In genomic region chr4:109439825-109440248, GRCm38 (mm10) we compare ENCODE assay signal across 10 mouse cellular contexts. TPM values are rescaled to one million over a fixed set of nuclear protein-coding genes. Genes with fewer than 3 reads are reported as not detected.
A peak's percentile ranks its signal among the peaks of the same experiment; 100 is the strongest.
DNase-seq lines count a peak whose midpoint lies in the region; ATAC-seq and TF ChIP-seq lines count a peak whose summit lies in the region.
"Had no signal": no experiment of that assay in that cellular context is flagged by ENCODE, and none has a peak within 500 bp of the region (broad histone marks: within the 10 kb centered on the region; RNA-seq: fewer than 3 reads in every experiment).

No protein-coding gene starts in this region.

- no peak for TF ChIP-seq CTCF in lung, embryonic 14.5 days (IDR thresholded peaks at IDR 0.05; ENCODE audit: low read depth)

- no peak overlapping the region for H3K4me3 ChIP-seq in lung, embryonic 14.5 days (ENCODE audit: low read depth, low read length)
- no peak overlapping the region for H3K4me3 ChIP-seq in embryonic facial prominence, embryonic 14.5 days (ENCODE audit: low read depth, low read length)
- H3K4me3 ChIP-seq in liver, embryonic 13.5 days (replicated peaks), result peak overlapping the region; percentile 29
- H3K4me3 ChIP-seq in stomach, embryonic 16.5 days (replicated peaks; ENCODE audit: low read length), result no peak overlapping the region
- H3K4me3 ChIP-seq: hindbrain, embryonic 15.5 days had no signal

- H3K36me3 ChIP-seq in lung, embryonic 14.5 days (ENCODE audit: insufficient read depth), result 0 out of 2 replicates have a peak, but pooled peaks cover 4% of the 10 kb centered on the region
- 0 out of 2 replicates have a peak, but pooled peaks cover 12% of the 10 kb centered on the region for H3K36me3 ChIP-seq in embryonic facial prominence, embryonic 14.5 days (ENCODE audit: control insufficient read depth, insufficient read depth, low read length)
- H3K36me3 ChIP-seq in liver, embryonic 13.5 days, result peaks cover 39% of the 10 kb centered on the region
- H3K36me3 ChIP-seq in stomach, embryonic 16.5 days (ENCODE audit: control insufficient read depth, insufficient read depth, low read length), result no peaks in the 10 kb centered on the region
- H3K36me3 ChIP-seq: hindbrain, embryonic 15.5 days had no signal

- peak overlapping the region; percentile 40; the same call in 1 of the 2 replicates for H3K27ac ChIP-seq in lung, embryonic 14.5 days (ENCODE audit: low read depth)
- H3K27ac ChIP-seq in embryonic facial prominence, embryonic 14.5 days (replicated peaks; ENCODE audit: low read depth, low read length), result no peak overlapping the region
- H3K27ac ChIP-seq in liver, embryonic 13.5 days, result peak overlapping the region; percentile 98
- H3K27ac ChIP-seq in stomach, embryonic 16.5 days (ENCODE audit: low read length), result peak overlapping the region; percentile 20; the same call in 1 of the 2 replicates
- H3K27ac ChIP-seq: hindbrain, embryonic 15.5 days had no signal

- H3K9ac ChIP-seq in lung, embryonic 14.5 days, result no peak overlapping the region
- H3K9ac ChIP-seq in embryonic facial prominence, embryonic 14.5 days (ENCODE audit: low read depth, low read length), result no peak overlapping the region
- H3K9ac ChIP-seq in liver, embryonic 13.5 days, result peak overlapping the region; percentile 68
- no peak overlapping the region for H3K9ac ChIP-seq in stomach, embryonic 16.5 days (ENCODE audit: low read length)
- H3K9ac ChIP-seq: hindbrain, embryonic 15.5 days had no signal

- no peaks in the 10 kb centered on the region for H3K4me1 ChIP-seq in lung, embryonic 14.5 days (ENCODE audit: insufficient read depth)
- no peaks in the 10 kb centered on the region for H3K4me1 ChIP-seq in embryonic facial prominence, embryonic 14.5 days (ENCODE audit: control insufficient read depth, insufficient read depth, low read length)
- H3K4me1 ChIP-seq in liver, embryonic 13.5 days (replicated peaks), result peaks cover 73% of the 10 kb centered on the region
- H3K4me1 ChIP-seq in stomach, embryonic 16.5 days (ENCODE audit: control insufficient read depth, insufficient read depth, low read length), result 0 out of 2 replicates have a peak, but pooled peaks cover 8% of the 10 kb centered on the region
- H3K4me1 ChIP-seq: hindbrain, embryonic 15.5 days had no signal

- H3K27me3 ChIP-seq in lung, embryonic 14.5 days (ENCODE audit: insufficient read depth, low read length), result no peaks in the 10 kb centered on the region
- no peaks in the 10 kb centered on the region for H3K27me3 ChIP-seq in embryonic facial prominence, embryonic 14.5 days (replicated peaks; ENCODE audit: control insufficient read depth, insufficient read depth, low read length)
- H3K27me3 ChIP-seq in liver, embryonic 13.5 days, result no peaks in the 10 kb centered on the region
- H3K27me3 ChIP-seq in stomach, embryonic 16.5 days (ENCODE audit: control insufficient read depth, insufficient read depth, low read length), result no peaks in the 10 kb centered on the region
- H3K27me3 ChIP-seq: hindbrain, embryonic 15.5 days had no signal

- WGBS in lung, embryonic 14.5 days, result 76% methylated on average over 3 of the region's 3 CpGs
- 64% methylated on average over 3 of the region's 3 CpGs for WGBS in embryonic facial prominence, embryonic 14.5 days
- 12% methylated on average over 3 of the region's 3 CpGs for WGBS in liver, embryonic 13.5 days (ENCODE audit: insufficient replicate concordance)
- WGBS in stomach, embryonic 16.5 days, result 54% methylated on average over 3 of the region's 3 CpGs

- no peak for DNase-seq in lung, embryonic 14.5 days
- DNase-seq in lung, postnatal 36 days, result no peak
- DNase-seq in embryonic facial prominence, embryonic 14.5 days (ENCODE audit: low spot score), result peak; percentile 65
- DNase-seq in liver, embryonic 13.5 days, result peak; percentile 84
- DNase-seq in right cerebral cortex, postnatal 36 days (ENCODE audit: low spot score in 2 of 2), result no peak
- no peak for DNase-seq in thymus, postnatal 14 days
- DNase-seq: adrenal gland, postnatal 14 days; layer of hippocampus, adult 9-11 months had no signal

- H3K4me2 ChIP-seq in lung, embryonic 14.5 days, result no peak overlapping the region
- H3K4me2 ChIP-seq in embryonic facial prominence, embryonic 14.5 days (ENCODE audit: low read depth, low read length), result no peak overlapping the region
- peak overlapping the region; percentile 61 for H3K4me2 ChIP-seq in liver, embryonic 13.5 days
- no peak overlapping the region for H3K4me2 ChIP-seq in stomach, embryonic 16.5 days (ENCODE audit: low read depth, low read length)
- H3K4me2 ChIP-seq: hindbrain, embryonic 15.5 days had no signal

- ATAC-seq in lung, embryonic 14.5 days (ENCODE audit: insufficient read depth), result no peak
- ATAC-seq in embryonic facial prominence, embryonic 14.5 days (ENCODE audit: low read depth), result peak; percentile 68; the same call in 1 of the 2 replicates
- ATAC-seq in liver, embryonic 13.5 days (ENCODE audit: low read depth), result peak; percentile 90
- peak; percentile 55 for ATAC-seq in stomach, embryonic 16.5 days (ENCODE audit: insufficient read depth, low FRiP score)

- no peaks in the 10 kb centered on the region for H3K9me3 ChIP-seq in lung, embryonic 14.5 days (ENCODE audit: low read depth, low read length)
- H3K9me3 ChIP-seq in embryonic facial prominence, embryonic 14.5 days (ENCODE audit: control insufficient read depth, low read length), result no peaks in the 10 kb centered on the region
- H3K9me3 ChIP-seq in liver, embryonic 13.5 days (replicated peaks), result no peaks in the 10 kb centered on the region
- H3K9me3 ChIP-seq in stomach, embryonic 16.5 days (replicated peaks; ENCODE audit: control insufficient read depth, low read length), result no peaks in the 10 kb centered on the region
- H3K9me3 ChIP-seq: hindbrain, embryonic 15.5 days had no signal

RNA-seq across cellular contexts. Expression of gene Ttc39a, which starts 33.4 kb away (rescaled TPM):
- polyA plus RNA-seq in lung, embryonic 14.5 days (2014; fragmentation: Nextera tagmentation; extraction: Ambion mirVana), result 5.5 and 5.9 TPM in 2 replicates
- polyA plus RNA-seq in embryonic facial prominence, embryonic 14.5 days (2014; fragmentation: Nextera tagmentation; extraction: Ambion mirVana), result 4.0 and 4.2 TPM in 2 replicates
- 14.2 and 14.7 TPM in 2 replicates for polyA plus RNA-seq in liver, embryonic 13.5 days (2015; fragmentation: Nextera tagmentation; extraction: Ambion mirVana)
- polyA plus RNA-seq in stomach, embryonic 16.5 days (2015; fragmentation: Nextera tagmentation; extraction: Ambion mirVana), result 21.2 and 25.6 TPM in 2 replicates

RNA-seq across cellular contexts. Expression of gene Rnf11, which starts 44.7 kb away (rescaled TPM):
- polyA plus RNA-seq in lung, embryonic 14.5 days (2014; fragmentation: Nextera tagmentation; extraction: Ambion mirVana), result 54.6 and 54.7 TPM in 2 replicates
- 75.1 and 76.1 TPM in 2 replicates for polyA plus RNA-seq in embryonic facial prominence, embryonic 14.5 days (2014; fragmentation: Nextera tagmentation; extraction: Ambion mirVana)
- 30.5 and 31.1 TPM in 2 replicates for polyA plus RNA-seq in liver, embryonic 13.5 days (2015; fragmentation: Nextera tagmentation; extraction: Ambion mirVana)
- polyA plus RNA-seq in stomach, embryonic 16.5 days (2015; fragmentation: Nextera tagmentation; extraction: Ambion mirVana), result 23.4 and 23.6 TPM in 2 replicates

Comparison
In these comparisons a context has a peak if more than half of its experiments do, and no peak if none do; other contexts are left out.
1. DNase-seq: peak in embryonic facial prominence, embryonic 14.5 days (single experiment) and liver, embryonic 13.5 days (single experiment); none in lung, embryonic 14.5 days (single experiment), lung, postnatal 36 days (single experiment), right cerebral cortex, postnatal 36 days (0 of 2) and thymus, postnatal 14 days (single experiment).